Mouse (Mus musculus) MN1 (cell line): ENCODE measurements around the gene Meis1.
A peak's percentile ranks its signal among the peaks of the same experiment; 100 is the strongest.

ENCODE experiments used
- DNase-seq: peaks from one replicate; pipeline ENCODE4 v3.0.0-alpha.2; 2016; ENCODE audit warnings: low spot score

Meis1 gene

GRCm38 (mm10) chr11:19018489-19019203, at the start of gene Meis1:
Meis1 (minus strand) TSS chr11:19018985.
- peak; percentile 94 for DNase-seq

GRCm38 (mm10) chr11:19067334-19067733, 48.5 kb upstream of the Meis1 start:
- no peak for DNase-seq

GRCm38 (mm10) chr11:19049276-19049675, 30.5 kb upstream of the Meis1 start:
- no peak for DNase-seq

- DNase-seq, result no peak
Measured at GRCm38 (mm10) chr11:19036595-19037166, 17.9 kb upstream of the Meis1 start.

GRCm38 (mm10) chr11:19026581-19027561, 8.1 kb upstream of the Meis1 start:
- no peak for DNase-seq

GRCm38 (mm10) chr11:19025976-19026520, 7.3 kb upstream of the Meis1 start:
- no peak for DNase-seq

GRCm38 (mm10) chr11:19024496-19025265, 5.9 kb upstream of the Meis1 start:
- peak; percentile 81 for DNase-seq

GRCm38 (mm10) chr11:19023356-19023755, 4.6 kb upstream of the Meis1 start:
- DNase-seq, result no peak

- DNase-seq, result no peak
Measured at GRCm38 (mm10) chr11:19022576-19022975, 3.8 kb upstream of the Meis1 start.

GRCm38 (mm10) chr11:19020951-19021710, 2.3 kb upstream of the Meis1 start:
- peak; percentile 38 for DNase-seq

GRCm38 (mm10) chr11:19020371-19020824, 1.6 kb upstream of the Meis1 start:
- peak; percentile 98 for DNase-seq

GRCm38 (mm10) chr11:19019204-19020171, 703 bp upstream of the Meis1 start:
- DNase-seq, result peak; percentile 70

- DNase-seq, result peak; percentile 39
Measured at GRCm38 (mm10) chr11:19017719-19018413, 919 bp downstream of the Meis1 start.

- no peak for DNase-seq
Measured at GRCm38 (mm10) chr11:19017262-19017661, 1.5 kb downstream of the Meis1 start.

- no peak for DNase-seq
Measured at GRCm38 (mm10) chr11:19016481-19017220, 2.1 kb downstream of the Meis1 start.

GRCm38 (mm10) chr11:19015731-19016461, 2.9 kb downstream of the Meis1 start:
- DNase-seq, result no peak

- DNase-seq, result no peak
Measured at GRCm38 (mm10) chr11:19015381-19015730, 3.4 kb downstream of the Meis1 start.
